Comparison of ENCODE assay signal across 16 mouse cellular contexts in the genomic region with DNA sequence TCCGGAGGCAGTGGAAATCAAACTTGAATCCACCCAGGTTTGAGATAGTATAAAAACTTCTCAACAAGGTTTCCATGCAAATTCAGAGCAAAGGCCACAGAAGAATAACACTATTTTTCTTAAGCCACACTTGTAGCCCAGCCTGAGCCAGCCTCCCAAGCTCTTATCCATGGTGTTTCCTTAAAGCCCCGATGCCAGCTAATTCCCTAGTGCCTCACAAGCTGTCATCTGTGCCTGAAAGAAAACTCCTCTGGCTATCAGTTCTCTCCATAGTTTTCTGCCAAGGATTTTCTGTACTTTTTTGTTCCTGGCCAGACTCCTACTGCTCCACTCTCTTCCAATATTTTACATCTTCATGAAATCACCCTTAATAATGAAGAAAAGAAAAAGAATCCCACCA. TPM values are rescaled to one million over a fixed set of nuclear protein-coding genes. Genes with fewer than 3 reads are reported as not detected.
DNase-seq lines count a peak whose midpoint lies in the region; TF ChIP-seq lines count a peak whose summit lies in the region.
"Had no signal": no experiment of that assay in that cellular context is flagged by ENCODE, and none has a peak within 500 bp of the region (broad histone marks: within the 10 kb centered on the region; RNA-seq: fewer than 3 reads in every experiment).

No protein-coding gene starts in this region.

- no peak overlapping the region for H3K4me3 ChIP-seq in heart, embryonic 10.5 days
- H3K4me3 ChIP-seq in gastrocnemius, adult 2 months = no peak overlapping the region
- H3K4me3 ChIP-seq: forebrain, embryonic 10.5 days; hindbrain, embryonic 15.5 days; limb, embryonic 15.5 days; liver, embryonic 15.5 days had no signal

- H3K27me3 ChIP-seq in heart, embryonic 10.5 days (ENCODE audit: insufficient read depth, poor library complexity, severe bottlenecking) = no peaks in the 10 kb centered on the region
- H3K27me3 ChIP-seq: hindbrain, embryonic 15.5 days; limb, embryonic 15.5 days; liver, embryonic 15.5 days had no signal

- no peaks in the 10 kb centered on the region for H3K4me1 ChIP-seq in heart, embryonic 10.5 days
- H3K4me1 ChIP-seq: forebrain, embryonic 10.5 days; hindbrain, embryonic 15.5 days; limb, embryonic 15.5 days; liver, embryonic 15.5 days had no signal

- H3K36me3 ChIP-seq in heart, embryonic 10.5 days = no peaks in the 10 kb centered on the region
- H3K36me3 ChIP-seq: forebrain, embryonic 10.5 days; hindbrain, embryonic 15.5 days; limb, embryonic 15.5 days; liver, embryonic 15.5 days had no signal

- DNase-seq in cerebellum, postnatal 10 days = peak; percentile 14 to 34
- no peak for DNase-seq in cerebellum, postnatal 4 days (ENCODE audit: low spot score in 2 of 2)
- DNase-seq in heart, adult 8-10 months (ENCODE audit: low spot score) = peak; percentile 35
- no peak for DNase-seq in heart, embryonic 10.5 days (ENCODE audit: low spot score)
- peak; percentile 35 for DNase-seq in gastrocnemius, adult 2 months
- DNase-seq in heart, postnatal 36 days = peak; percentile 13 to 27
- no peak for DNase-seq in yolk sac, embryonic 10.5 days (ENCODE audit: low spot score)
- no peak for DNase-seq in retina, embryonic 14.5 days (ENCODE audit: low spot score)
- DNase-seq: adrenal gland, postnatal 14 days; cerebellum, adult 8-10 months; layer of hippocampus, postnatal 36 days; thymus, postnatal 36 days had no signal

- TF ChIP-seq CTCF in gastrocnemius, adult 2 months (IDR thresholded peaks at IDR 0.05) = no peak

- H3K9me3 ChIP-seq in heart, embryonic 10.5 days = no peaks in the 10 kb centered on the region
- H3K9me3 ChIP-seq: forebrain, embryonic 10.5 days; hindbrain, embryonic 15.5 days; limb, embryonic 15.5 days; liver, embryonic 15.5 days had no signal

- intact Hi-C loops in gastrocnemius, adult 2 months (cut with DNase I) = no loop called here
- intact Hi-C loops in heart, postnatal 36 days (cut with DNase I) = no loop called here

- WGBS in heart, embryonic 10.5 days = 68% methylated on average over 2 of the region's 2 CpGs

- no peak overlapping the region for H3K27ac ChIP-seq in heart, embryonic 10.5 days
- H3K27ac ChIP-seq in gastrocnemius, adult 2 months = no peak overlapping the region
- H3K27ac ChIP-seq: forebrain, embryonic 10.5 days; hindbrain, embryonic 15.5 days; limb, embryonic 15.5 days; liver, embryonic 15.5 days had no signal

RNA-seq across cellular contexts. Expression of a gene that starts 48.9 kb away (rescaled TPM):
- total RNA-seq in heart, adult 8-10 months (2022) = 10 to 100 TPM; 18.2 to 20.2 (median 18.5) TPM
- polyA plus RNA-seq in heart, embryonic 10.5 days (2016; fragmentation: Nextera tagmentation; extraction: Ambion mirVana) = 5.7 and 8.4 TPM in 2 replicates
- 10 to 100 TPM; 10.3 to 16.8 TPM for total RNA-seq in gastrocnemius, adult 2 months (2021)
- 10 to 100 TPM; 15.3 to 19.9 TPM for total RNA-seq in heart, postnatal 36 days (2021)

Comparison
In these comparisons a context has a peak if more than half of its experiments do, and no peak if none do; other contexts are left out.
1. DNase-seq: peak in cerebellum, postnatal 10 days (2 of 2), heart, adult 8-10 months (single experiment), gastrocnemius, adult 2 months (single experiment) and heart, postnatal 36 days (2 of 2); none in cerebellum, postnatal 4 days (0 of 2), heart, embryonic 10.5 days (single experiment), yolk sac, embryonic 10.5 days (single experiment) and retina, embryonic 14.5 days (single experiment).